Mouse (Mus musculus): ENCODE data around the gene Nosip. TPM values are rescaled to one million over a fixed set of nuclear protein-coding genes. Genes with fewer than 3 reads are reported as not detected.

Nosip gene
- polyA plus RNA-seq, 1 experiment from 2014 or later, result 75.1 TPM

GRCm38 (mm10) chr7:45068000-45068318 is 5.7 kb downstream of the Nosip start:
- Histone ChIP-seq H3K36me3 (no peaks in the 10 kb centered on the region), H3K9ac (no peak overlapping the region), H3K27me3 (no peaks in the 10 kb centered on the region), H3K9me3 (no peaks in the 10 kb centered on the region), H3K4me3 (no peak overlapping the region), H3K4me1 (peaks cover 7% of the 10 kb centered on the region), H3K4me2 (no peak overlapping the region), H3K27ac (no peak overlapping the region)
- 22% methylated on average over 5 of the region's 5 CpGs for whole genome bisulfite sequencing
- ATAC-seq (ENCODE audit: borderline replicate concordance, extremely low read depth, low FRiP score, low TSS enrichment), result no peak

- Histone ChIP-seq H3K4me2 (no peak overlapping the region), H3K9me3 (no peaks in the 10 kb centered on the region), H3K27ac (no peak overlapping the region), H3K4me1 (no peaks in the 10 kb centered on the region), H3K27me3 (no peaks in the 10 kb centered on the region), H3K4me3 (no peak overlapping the region), H3K36me3 (no peaks in the 10 kb centered on the region), H3K9ac (no peak overlapping the region)
- ATAC-seq (ENCODE audit: borderline replicate concordance, extremely low read depth, low FRiP score, low TSS enrichment), result no peak
- 75% methylated on average over 2 of the region's 2 CpGs for WGBS
Observed at GRCm38 (mm10) chr7:45069671-45070070, 7.4 kb downstream of the Nosip start.

GRCm38 (mm10) chr7:45072230-45072629 is 10.0 kb downstream of the Nosip start:
- ATAC-seq (ENCODE audit: borderline replicate concordance, extremely low read depth, low FRiP score, low TSS enrichment), result no peak
- H3K27ac ChIP-seq, result no peak overlapping the region
- peaks cover 20% of the 10 kb centered on the region for H3K36me3 ChIP-seq
- H3K9ac ChIP-seq, result no peak overlapping the region
- WGBS, result 69% methylated on average over 2 of the region's 2 CpGs
- H3K27me3 ChIP-seq, result no peaks in the 10 kb centered on the region
- no peaks in the 10 kb centered on the region for H3K4me1 ChIP-seq
- no peaks in the 10 kb centered on the region for H3K9me3 ChIP-seq
- H3K4me3 ChIP-seq, result no peak overlapping the region
- no peak overlapping the region for H3K4me2 ChIP-seq

- Histone ChIP-seq H3K9me3 (no peaks in the 10 kb centered on the region), H3K4me3 (no peak overlapping the region), H3K9ac (no peak overlapping the region), H3K27me3 (no peaks in the 10 kb centered on the region), H3K27ac (no peak overlapping the region), H3K4me1 (no peaks in the 10 kb centered on the region), H3K36me3 (peaks cover 27% of the 10 kb centered on the region), H3K4me2 (no peak overlapping the region)
- no peak for ATAC-seq (ENCODE audit: borderline replicate concordance, extremely low read depth, low FRiP score, low TSS enrichment)
- WGBS, result 69% methylated on average over 7 of the region's 7 CpGs
Observed at GRCm38 (mm10) chr7:45073171-45073707, 11.0 kb downstream of the Nosip start.

- Histone ChIP-seq H3K9ac (no peak overlapping the region), H3K27me3 (no peaks in the 10 kb centered on the region), H3K4me2 (no peak overlapping the region), H3K9me3 (no peaks in the 10 kb centered on the region), H3K4me1 (no peaks in the 10 kb centered on the region), H3K27ac (no peak overlapping the region), H3K36me3 (peaks cover 27% of the 10 kb centered on the region), H3K4me3 (no peak overlapping the region)
- no peak for ATAC-seq (ENCODE audit: borderline replicate concordance, extremely low read depth, low FRiP score, low TSS enrichment)
- WGBS, result 87% methylated on average over 12 of the region's 12 CpGs
Observed at GRCm38 (mm10) chr7:45073949-45074348, 11.7 kb downstream of the Nosip start.

- no peak overlapping the region for H3K9ac ChIP-seq
- no peak overlapping the region for H3K4me3 ChIP-seq
- no peaks in the 10 kb centered on the region for H3K27me3 ChIP-seq
- ATAC-seq (ENCODE audit: borderline replicate concordance, extremely low read depth, low FRiP score, low TSS enrichment), result no peak
- H3K4me2 ChIP-seq, result no peak overlapping the region
- H3K27ac ChIP-seq, result no peak overlapping the region
- H3K9me3 ChIP-seq, result no peaks in the 10 kb centered on the region
- 76% methylated on average over 4 of the region's 4 CpGs for WGBS
- H3K4me1 ChIP-seq, result no peaks in the 10 kb centered on the region
- peaks cover 27% of the 10 kb centered on the region for H3K36me3 ChIP-seq
Observed at GRCm38 (mm10) chr7:45075405-45075804, 13.2 kb downstream of the Nosip start.

- Histone ChIP-seq H3K4me2 (no peak overlapping the region), H3K4me1 (no peaks in the 10 kb centered on the region), H3K4me3 (no peak overlapping the region), H3K27ac (no peak overlapping the region), H3K9ac (no peak overlapping the region), H3K9me3 (no peaks in the 10 kb centered on the region), H3K27me3 (no peaks in the 10 kb centered on the region), H3K36me3 (peaks cover 27% of the 10 kb centered on the region)
- WGBS, result 84% methylated on average over 30 of the region's 30 CpGs
- ATAC-seq (ENCODE audit: borderline replicate concordance, extremely low read depth, low FRiP score, low TSS enrichment), result no peak
Observed at GRCm38 (mm10) chr7:45076501-45076900, 14.3 kb downstream of the Nosip start.

- H3K9me3 ChIP-seq, result no peaks in the 10 kb centered on the region
- H3K4me1 ChIP-seq, result peaks cover 2% of the 10 kb centered on the region; the same call in 1 of the 2 replicates
- no peak overlapping the region for H3K9ac ChIP-seq
- peaks cover 29% of the 10 kb centered on the region for H3K36me3 ChIP-seq
- no peak overlapping the region for H3K27ac ChIP-seq
- H3K4me3 ChIP-seq, result no peak overlapping the region
- ATAC-seq (ENCODE audit: borderline replicate concordance, extremely low read depth, low FRiP score, low TSS enrichment), result no peak
- H3K27me3 ChIP-seq, result no peaks in the 10 kb centered on the region
- WGBS, result 84% methylated on average over 14 of the region's 14 CpGs
- no peak overlapping the region for H3K4me2 ChIP-seq
Observed at GRCm38 (mm10) chr7:45077322-45077721, 15.1 kb downstream of the Nosip start.

GRCm38 (mm10) chr7:45077829-45078228 is 15.6 kb downstream of the Nosip start:
- no peaks in the 10 kb centered on the region for H3K9me3 ChIP-seq
- no peak overlapping the region for H3K4me2 ChIP-seq
- no peak overlapping the region for H3K9ac ChIP-seq
- 87% methylated on average over 2 of the region's 2 CpGs for WGBS
- no peaks in the 10 kb centered on the region for H3K27me3 ChIP-seq
- no peak overlapping the region for H3K27ac ChIP-seq
- H3K4me3 ChIP-seq, result no peak overlapping the region
- peaks cover 7% of the 10 kb centered on the region for H3K4me1 ChIP-seq
- H3K36me3 ChIP-seq, result peaks cover 34% of the 10 kb centered on the region
- ATAC-seq (ENCODE audit: borderline replicate concordance, extremely low read depth, low FRiP score, low TSS enrichment), result no peak

- Histone ChIP-seq H3K27ac (no peak overlapping the region), H3K27me3 (no peaks in the 10 kb centered on the region), H3K4me3 (no peak overlapping the region), H3K9me3 (no peaks in the 10 kb centered on the region), H3K36me3 (peaks cover 41% of the 10 kb centered on the region), H3K4me2 (no peak overlapping the region), H3K9ac (no peak overlapping the region), H3K4me1 (peaks cover 9% of the 10 kb centered on the region)
- 28% methylated on average over 9 of the region's 9 CpGs for WGBS
- ATAC-seq (ENCODE audit: borderline replicate concordance, extremely low read depth, low FRiP score, low TSS enrichment), result no peak
Observed at GRCm38 (mm10) chr7:45078513-45078912, 16.3 kb downstream of the Nosip start.

GRCm38 (mm10) chr7:45079856-45080255 is 17.6 kb downstream of the Nosip start:
- Histone ChIP-seq H3K9ac (no peak overlapping the region), H3K27me3 (no peaks in the 10 kb centered on the region), H3K27ac (no peak overlapping the region), H3K4me1 (peaks cover 9% of the 10 kb centered on the region), H3K9me3 (no peaks in the 10 kb centered on the region), H3K36me3 (peaks cover 52% of the 10 kb centered on the region), H3K4me3 (no peak overlapping the region), H3K4me2 (no peak overlapping the region)
- peak; percentile 29; the same call in 1 of the 2 replicates for ATAC-seq (ENCODE audit: borderline replicate concordance, extremely low read depth, low FRiP score, low TSS enrichment)
- under 1% methylated on average over 10 of the region's 10 CpGs for WGBS

GRCm38 (mm10) chr7:45081016-45081415 is 18.8 kb downstream of the Nosip start:
- peaks cover 9% of the 10 kb centered on the region for H3K4me1 ChIP-seq
- WGBS, result 42% methylated on average over 5 of the region's 5 CpGs
- H3K27me3 ChIP-seq, result no peaks in the 10 kb centered on the region
- no peak overlapping the region for H3K4me2 ChIP-seq
- ATAC-seq (ENCODE audit: borderline replicate concordance, extremely low read depth, low FRiP score, low TSS enrichment), result no peak
- H3K4me3 ChIP-seq, result no peak overlapping the region
- no peaks in the 10 kb centered on the region for H3K9me3 ChIP-seq
- peaks cover 53% of the 10 kb centered on the region for H3K36me3 ChIP-seq
- no peak overlapping the region for H3K27ac ChIP-seq
- no peak overlapping the region for H3K9ac ChIP-seq
